Mouse (Mus musculus) adrenal gland, postnatal 4 days (tissue): ENCODE data around the gene Elf1. TPM values are rescaled to one million over a fixed set of nuclear protein-coding genes. Genes with fewer than 3 reads are reported as not detected.

Experiments used
- DNase-seq, 2 experiments: peaks; one replicate each; pipeline ENCODE4 v3.0.0; 2021 to 2022; ENCODE audit warnings: low spot score in 2 of 2, mixed read lengths in 2 of 2
- total RNA-seq, 2 experiments: library from RNA; stranded (reverse); gene quantifications; 2 replicates each; pipeline ENCODE4 v1.2.3; 2021

Gene Elf1
- total RNA-seq, 2 experiments from 2014 or later: 27.4 to 28.8 TPM

DNA sequence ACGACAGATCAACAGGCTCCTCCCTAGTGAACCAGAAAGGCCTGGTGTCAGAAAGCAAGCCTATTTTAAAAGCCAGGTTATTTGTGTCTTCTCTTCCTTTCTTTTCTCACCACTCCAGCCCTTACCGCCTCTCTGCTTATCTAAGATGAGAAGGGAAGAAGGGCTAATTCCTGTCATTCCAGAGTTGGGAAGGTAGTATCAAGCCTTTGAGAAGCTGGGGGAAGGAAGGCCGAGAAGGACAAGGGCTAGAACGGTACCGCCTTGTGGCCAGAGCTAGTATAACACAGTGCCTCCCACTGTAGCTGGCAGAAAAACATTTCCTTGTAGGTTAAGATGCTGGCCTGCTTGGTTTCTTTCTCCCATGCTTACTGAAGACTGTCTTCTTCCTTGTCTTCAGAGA, 81.8 kb downstream of the Elf1 start:
- peak in 1 of 2 experiments; percentile 10 for DNase-seq

GRCm38 (mm10) chr14:79564784-79565183, 83.8 kb downstream of the Elf1 start:
- no peak for DNase-seq

DNA sequence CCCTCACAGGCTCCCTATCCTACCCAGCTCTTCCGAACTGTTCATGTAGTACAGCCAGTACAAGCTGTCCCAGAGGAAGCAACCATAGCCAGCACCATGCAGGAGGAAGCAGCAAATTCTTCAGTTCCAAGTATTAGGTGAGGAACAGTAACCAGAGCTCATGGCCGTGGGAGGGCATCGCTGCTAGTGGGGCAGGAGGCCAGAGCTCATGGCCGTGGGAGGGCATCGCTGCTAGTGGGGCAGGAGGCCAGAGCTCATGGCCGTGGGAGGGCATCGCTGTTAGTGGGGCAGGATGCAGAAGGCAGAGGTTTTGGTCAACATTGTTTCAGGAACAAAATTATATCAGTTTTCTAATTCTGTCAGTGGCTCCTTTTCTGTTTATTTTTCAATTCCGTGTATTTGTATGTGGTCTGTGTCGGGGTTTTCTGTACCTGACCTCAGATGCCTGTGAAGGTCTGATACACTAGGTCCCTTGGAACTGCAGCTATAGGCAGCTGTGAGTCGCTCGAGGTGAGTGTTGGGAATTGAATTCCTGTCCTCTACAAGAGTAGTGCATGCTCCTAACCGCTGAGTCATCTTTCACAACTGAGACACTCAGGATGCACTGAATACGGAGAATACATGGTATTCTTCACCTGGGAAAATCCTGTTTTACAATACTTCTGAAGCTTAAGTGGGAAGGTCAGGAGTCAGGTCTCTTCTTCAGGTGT, 92.6 kb downstream of the Elf1 start:
- DNase-seq: no peak

DNA sequence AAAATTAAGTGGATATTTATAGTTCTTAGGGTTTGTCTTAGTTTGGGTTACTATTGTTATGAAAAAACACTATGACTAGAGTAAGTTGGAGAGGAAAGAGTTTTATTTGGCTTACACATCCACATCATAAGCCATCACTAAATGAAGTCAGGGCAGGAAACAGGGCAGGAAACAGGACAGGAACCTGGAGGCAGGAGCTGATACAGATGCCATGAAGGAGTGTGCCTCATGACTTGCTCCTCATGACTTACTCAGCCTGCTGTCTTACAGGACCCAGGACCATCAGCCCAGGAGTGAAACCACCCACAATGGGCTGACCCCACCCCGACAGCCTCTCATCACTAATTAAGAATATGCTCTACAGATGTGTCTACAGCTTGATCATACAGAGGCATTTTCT, 93.4 kb downstream of the Elf1 start:
- DNase-seq: no peak

- DNase-seq: no peak
These were observed 102.7 kb downstream of the Elf1 start for GRCm38 (mm10) chr14:79583526-79584245.

DNA sequence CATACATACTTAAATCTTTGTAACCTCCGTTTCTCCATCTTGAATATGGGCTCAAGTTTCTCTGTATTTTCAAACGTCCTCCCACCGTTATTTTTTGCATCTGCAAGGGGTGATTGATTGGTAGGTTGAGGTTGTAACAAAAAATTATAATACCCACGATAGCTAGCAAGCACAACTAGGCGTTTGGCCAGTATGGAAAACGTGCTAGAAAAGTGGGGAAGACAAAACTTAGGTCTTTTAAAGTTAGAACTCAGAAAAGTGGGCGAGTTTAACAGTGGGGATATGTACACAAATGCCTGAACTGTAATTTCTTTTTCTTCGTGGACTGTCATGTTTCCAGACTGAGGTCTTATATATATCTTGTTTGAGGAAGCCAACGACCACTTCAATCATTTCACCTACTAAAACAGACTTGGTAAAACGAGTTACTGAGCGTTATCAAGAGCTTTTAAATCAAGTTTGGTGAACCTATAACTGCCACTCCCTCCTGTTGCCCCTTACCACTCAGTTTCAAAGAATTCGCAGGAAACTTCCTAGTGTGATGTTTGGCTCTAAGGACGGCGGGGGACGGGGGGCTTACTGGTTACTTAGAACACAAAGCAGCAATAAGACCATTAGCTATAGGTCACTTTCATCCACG, 105.6 kb downstream of the Elf1 start:
- no peak for DNase-seq

- DNase-seq: peak; percentile 82 to 89
These were observed 106.3 kb downstream of the Elf1 start, which contains the start of gene Sugt1 for GRCm38 (mm10) chr14:79587139-79587851. Gene Sugt1 (plus strand): TSS chr14:79587691.

DNA sequence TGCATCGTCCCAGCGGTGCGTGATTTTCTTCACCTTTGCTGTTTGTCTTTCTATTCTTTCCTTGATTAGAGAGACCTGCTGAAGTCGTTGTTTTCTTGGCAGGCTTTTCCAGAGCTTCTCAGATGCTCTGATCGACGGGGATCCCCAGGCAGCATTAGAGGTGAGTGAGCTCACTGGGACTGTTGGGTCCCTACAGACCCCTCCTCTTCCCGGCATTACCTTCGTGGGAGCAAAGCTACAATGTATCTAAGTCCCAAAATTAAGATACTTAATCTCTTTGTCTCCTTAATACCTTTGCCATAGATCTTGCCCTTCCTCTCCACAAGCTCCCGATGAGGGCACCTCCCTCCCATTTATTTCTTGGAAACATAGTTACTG, 106.8 kb downstream of the Elf1 start:
- DNase-seq: no peak

GRCm38 (mm10) chr14:79588534-79588951, 107.5 kb downstream of the Elf1 start:
- no peak for DNase-seq

DNA sequence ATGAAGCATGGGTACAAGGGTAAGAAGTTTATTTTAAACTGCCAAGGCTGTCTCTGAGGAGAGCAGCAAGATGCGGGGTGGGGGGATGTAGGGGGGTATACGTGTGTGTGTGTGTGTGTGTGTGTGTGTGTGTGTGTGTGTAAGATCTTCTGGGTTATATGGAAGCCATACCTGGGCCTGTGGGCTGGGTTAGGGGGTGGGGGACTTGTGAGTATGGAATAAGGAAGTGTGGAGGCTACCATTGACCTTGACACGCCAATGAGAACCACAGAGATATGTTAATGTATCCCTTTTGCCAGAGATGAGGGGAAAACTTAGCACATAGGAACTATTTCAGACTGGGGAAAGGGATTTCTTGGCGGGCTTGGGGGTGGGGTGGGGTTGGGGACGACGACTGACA, 108.4 kb downstream of the Elf1 start:
- no peak for DNase-seq

GRCm38 (mm10) chr14:79590916-79591315, 109.9 kb downstream of the Elf1 start:
- DNase-seq: no peak

DNA sequence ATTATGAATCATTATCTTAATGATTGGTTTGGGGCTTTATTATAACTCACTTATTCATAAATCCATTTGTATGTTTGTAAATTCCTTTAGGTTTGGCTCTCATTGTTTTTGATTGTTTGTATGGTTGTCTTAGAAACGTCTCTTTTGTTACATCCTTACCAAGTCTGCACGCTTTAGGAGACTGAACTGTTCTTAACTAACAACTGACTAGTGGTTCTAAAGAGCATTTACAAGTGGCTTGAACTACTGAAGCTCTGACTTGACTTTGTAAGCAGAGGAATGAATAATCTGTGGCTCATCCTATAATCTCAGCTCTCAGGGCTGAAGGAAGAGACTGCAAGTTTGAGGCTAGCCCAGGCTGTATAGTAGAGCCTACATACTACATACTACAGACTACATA, 110.6 kb downstream of the Elf1 start:
- DNase-seq: no peak

GRCm38 (mm10) chr14:79594069-79594468, 113.1 kb downstream of the Elf1 start:
- DNase-seq: no peak

DNA sequence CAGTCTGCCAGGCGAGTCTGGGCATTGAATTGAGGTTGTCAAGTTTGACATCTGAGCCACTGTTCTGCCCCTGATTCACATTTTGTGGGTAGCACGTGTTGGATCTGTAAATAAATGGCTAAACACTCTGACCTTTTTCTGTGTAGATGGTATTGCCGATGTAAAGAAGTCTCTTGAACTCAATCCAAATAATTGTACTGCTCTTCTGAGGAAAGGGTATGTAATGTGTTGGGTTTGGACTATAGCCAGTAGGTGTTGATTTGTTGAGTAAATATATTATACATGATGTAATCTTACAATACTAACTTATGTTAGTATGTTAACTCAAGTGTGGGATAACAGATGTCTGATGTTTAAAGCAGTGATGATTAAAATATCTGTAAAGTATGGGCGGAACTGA, 115.6 kb downstream of the Elf1 start:
- no peak for DNase-seq

DNA sequence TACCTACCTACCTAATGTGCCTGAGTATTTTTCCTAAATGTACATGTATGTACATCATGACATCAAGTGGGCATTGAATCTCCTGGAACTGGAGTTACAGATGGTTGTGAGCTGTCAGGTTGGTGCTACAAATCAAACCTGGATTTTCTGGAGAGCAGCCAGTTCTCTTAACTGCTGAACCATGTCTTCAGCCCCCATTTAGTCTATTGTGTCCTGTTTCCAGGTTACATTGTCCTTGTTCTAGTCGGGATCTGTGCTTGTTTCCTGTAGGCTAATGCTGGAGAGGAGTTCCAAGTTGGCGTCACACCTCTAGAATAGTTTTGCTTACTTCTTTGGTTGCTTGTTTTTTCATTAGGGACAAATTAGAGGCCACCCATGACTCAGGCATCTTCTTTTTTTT, 124.9 kb downstream of the Elf1 start:
- no peak for DNase-seq

DNA sequence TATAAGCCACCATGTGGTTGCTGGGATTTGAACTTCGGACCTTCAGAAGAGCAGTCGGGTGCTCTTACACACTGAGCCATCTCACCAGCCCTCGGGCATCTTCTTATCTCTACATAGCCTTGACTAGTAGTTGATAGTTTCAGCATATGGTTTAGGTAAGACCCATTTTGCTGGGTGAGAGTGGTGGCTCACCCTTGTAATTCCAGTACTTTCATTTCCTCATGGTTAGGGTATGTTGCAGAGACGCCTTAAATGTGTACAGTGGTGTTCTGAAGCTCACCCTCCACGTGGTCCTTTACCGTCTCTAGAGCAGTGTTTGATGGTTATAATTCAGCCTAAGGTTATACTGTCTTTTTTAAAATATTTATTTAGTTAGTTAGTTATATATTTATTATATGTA, 125.4 kb downstream of the Elf1 start:
- no peak for DNase-seq

- no peak for DNase-seq
These were observed 125.9 kb downstream of the Elf1 start for GRCm38 (mm10) chr14:79606867-79607266.

- no peak for DNase-seq
These were observed 126.4 kb downstream of the Elf1 start for GRCm38 (mm10) chr14:79607352-79607751.

GRCm38 (mm10) chr14:79608286-79608685, 127.3 kb downstream of the Elf1 start:
- no peak for DNase-seq

DNA sequence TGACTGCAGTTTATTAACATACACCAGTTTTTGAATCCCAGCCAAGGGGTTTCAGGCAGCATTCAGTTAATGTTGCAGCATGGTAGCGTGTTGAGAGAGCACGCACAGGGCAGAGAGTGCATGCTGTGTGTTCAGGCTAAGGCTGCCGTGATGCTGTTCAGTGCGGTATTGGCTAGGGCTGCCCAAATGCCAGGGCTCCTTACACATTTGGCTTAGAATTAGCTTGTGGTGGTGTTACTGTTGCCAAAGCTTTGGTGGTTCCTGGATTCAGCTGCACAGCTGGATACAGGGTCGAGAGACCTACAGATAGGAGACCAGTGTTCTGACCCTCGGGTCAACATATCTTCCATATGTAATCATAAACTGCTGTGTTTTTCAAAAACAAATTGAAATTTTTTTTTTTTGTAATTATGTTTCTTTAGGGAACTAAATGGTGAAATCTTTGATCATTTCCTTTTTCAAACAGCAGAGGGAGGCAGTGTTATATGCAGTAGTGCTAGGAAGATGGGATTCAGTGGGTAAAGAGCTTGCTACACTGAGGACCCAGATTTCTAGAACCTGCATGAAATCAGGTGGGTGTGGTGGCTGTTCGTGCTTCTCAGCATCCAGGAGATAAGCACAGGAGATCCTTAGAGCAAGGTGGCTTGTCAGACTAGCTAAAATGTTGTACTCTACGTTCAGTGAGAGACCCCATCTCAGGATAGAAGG, 136.3 kb downstream of the Elf1 start:
- no peak for DNase-seq

- DNase-seq: no peak
These were observed 138.8 kb downstream of the Elf1 start for GRCm38 (mm10) chr14:79619802-79620201.
